In the genomic region with DNA sequence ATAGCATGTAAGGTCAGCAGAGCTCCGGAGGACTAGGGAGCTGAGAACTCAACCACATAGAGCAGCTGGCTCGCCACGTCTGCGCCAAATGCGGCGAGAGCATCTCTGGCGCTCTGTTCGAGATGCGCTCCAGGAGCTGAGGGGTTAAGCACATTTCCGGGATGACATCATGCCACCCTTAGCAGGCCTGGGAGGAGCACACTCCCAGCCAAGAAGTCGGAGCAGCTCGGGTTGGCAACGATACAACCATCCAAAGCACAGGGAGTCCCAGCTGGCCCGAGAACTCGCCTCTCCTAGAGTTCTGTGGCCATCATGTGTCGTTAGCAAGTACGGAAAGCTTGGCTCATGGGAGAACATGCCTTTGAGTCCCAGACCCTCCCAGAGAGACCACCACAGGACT, we compare ENCODE assay signal across 11 mouse cellular contexts. TPM values are rescaled to one million over a fixed set of nuclear protein-coding genes. Genes with fewer than 3 reads are reported as not detected.
DNase-seq lines count a peak whose midpoint lies in the region; ATAC-seq and TF ChIP-seq lines count a peak whose summit lies in the region.
"Had no signal": no experiment of that assay in that cellular context is flagged by ENCODE, and none has a peak within 500 bp of the region (broad histone marks: within the 10 kb centered on the region; RNA-seq: fewer than 3 reads in every experiment).

No protein-coding gene starts in this region.

- H3K4me3 ChIP-seq in forebrain, embryonic 14.5 days (ENCODE audit: low read depth, low read length), result no peak overlapping the region
- no peak overlapping the region for H3K4me3 ChIP-seq in forebrain, embryonic 15.5 days
- no peak overlapping the region for H3K4me3 ChIP-seq in lung, embryonic 14.5 days (ENCODE audit: low read depth, low read length)
- no peak overlapping the region for H3K4me3 ChIP-seq in thymus, adult 2 months (ENCODE audit: control insufficient read depth, insufficient read depth, low read length)
- H3K4me3 ChIP-seq: megakaryocyte, embryonic 14.5 days had no signal

- peak; percentile 64 for DNase-seq in forebrain, embryonic 14.5 days (ENCODE audit: low spot score)
- peak; percentile 39 for DNase-seq in NIH3T3 (ENCODE audit: low read depth)
- DNase-seq in gastrocnemius, postnatal 25 days, result peak; percentile 78
- DNase-seq in lung, embryonic 14.5 days, result peak; percentile 89
- DNase-seq in spleen, postnatal 10 days (ENCODE audit: low spot score in 2 of 2), result no peak
- DNase-seq in thymus, adult 2 months, result no peak
- no peak for DNase-seq in frontal cortex, postnatal 25 days (ENCODE audit: low spot score in 2 of 2)

- H3K9me3 ChIP-seq in forebrain, embryonic 14.5 days (replicated peaks; ENCODE audit: control insufficient read depth, low read length), result no peaks in the 10 kb centered on the region
- H3K9me3 ChIP-seq in forebrain, embryonic 15.5 days, result no peaks in the 10 kb centered on the region
- H3K9me3 ChIP-seq in lung, embryonic 14.5 days (ENCODE audit: low read depth, low read length), result no peaks in the 10 kb centered on the region
- H3K9me3 ChIP-seq: megakaryocyte, embryonic 14.5 days had no signal

- no peak overlapping the region for H3K4me2 ChIP-seq in forebrain, embryonic 14.5 days (ENCODE audit: low read length)
- H3K4me2 ChIP-seq in forebrain, embryonic 15.5 days (replicated peaks), result no peak overlapping the region
- peak overlapping the region; percentile 26; the same call in 1 of the 2 replicates for H3K4me2 ChIP-seq in lung, embryonic 14.5 days

- H3K27me3 ChIP-seq in forebrain, embryonic 14.5 days (replicated peaks; ENCODE audit: control insufficient read depth, insufficient read depth, low read length), result no peaks in the 10 kb centered on the region
- H3K27me3 ChIP-seq in forebrain, embryonic 15.5 days, result no peaks in the 10 kb centered on the region
- no peaks in the 10 kb centered on the region for H3K27me3 ChIP-seq in lung, embryonic 14.5 days (ENCODE audit: insufficient read depth, low read length)
- H3K27me3 ChIP-seq in thymus, adult 2 months (ENCODE audit: control insufficient read depth, insufficient read depth, low read length), result no peaks in the 10 kb centered on the region
- H3K27me3 ChIP-seq: CH12.LX had no signal

- 67% methylated on average over 17 of the region's 17 CpGs for whole genome bisulfite sequencing in forebrain, embryonic 14.5 days
- WGBS in forebrain, embryonic 15.5 days, result 60% methylated on average over 17 of the region's 17 CpGs
- 52% methylated on average over 17 of the region's 17 CpGs for WGBS in lung, embryonic 14.5 days
- 86% methylated on average over 17 of the region's 17 CpGs for WGBS in thymus, adult 2 months

- no peaks in the 10 kb centered on the region for H3K4me1 ChIP-seq in forebrain, embryonic 14.5 days (ENCODE audit: control insufficient read depth, insufficient read depth, low read length)
- H3K4me1 ChIP-seq in forebrain, embryonic 15.5 days, result peaks cover 13% of the 10 kb centered on the region
- H3K4me1 ChIP-seq in lung, embryonic 14.5 days (ENCODE audit: insufficient read depth), result no peaks in the 10 kb centered on the region
- H3K4me1 ChIP-seq in thymus, adult 2 months (replicated peaks; ENCODE audit: control insufficient read depth, insufficient read depth, low read length), result no peaks in the 10 kb centered on the region

- no peaks in the 10 kb centered on the region for H3K36me3 ChIP-seq in forebrain, embryonic 14.5 days (ENCODE audit: control insufficient read depth, insufficient read depth, low read length)
- H3K36me3 ChIP-seq in forebrain, embryonic 15.5 days, result no peaks in the 10 kb centered on the region
- H3K36me3 ChIP-seq in lung, embryonic 14.5 days (ENCODE audit: insufficient read depth), result no peaks in the 10 kb centered on the region
- no peaks in the 10 kb centered on the region for H3K36me3 ChIP-seq in thymus, adult 2 months (ENCODE audit: control insufficient read depth, insufficient read depth, low read length)

- no peak overlapping the region for H3K9ac ChIP-seq in forebrain, embryonic 14.5 days (ENCODE audit: low read length)
- no peak overlapping the region for H3K9ac ChIP-seq in forebrain, embryonic 15.5 days (replicated peaks)
- H3K9ac ChIP-seq in lung, embryonic 14.5 days, result no peak overlapping the region

- no peak for TF ChIP-seq POLR2A in thymus, adult 2 months (IDR thresholded peaks at IDR 0.05; ENCODE audit: control insufficient read depth, extremely low read depth, insufficient read depth, low read length, poor library complexity)

- ATAC-seq in forebrain, embryonic 14.5 days, result peak; percentile 49; the same call in 1 of the 2 replicates
- ATAC-seq in forebrain, embryonic 15.5 days (replicated peaks), result no peak; the same call in 1 of the 2 replicates
- ATAC-seq in lung, embryonic 14.5 days (ENCODE audit: insufficient read depth), result peak; percentile 87

- H3K27ac ChIP-seq in forebrain, embryonic 14.5 days (ENCODE audit: low read depth, low read length), result no peak overlapping the region
- H3K27ac ChIP-seq in forebrain, embryonic 15.5 days (replicated peaks), result no peak overlapping the region
- no peak overlapping the region for H3K27ac ChIP-seq in lung, embryonic 14.5 days (ENCODE audit: low read depth)
- H3K27ac ChIP-seq in thymus, adult 2 months (ENCODE audit: control insufficient read depth, insufficient read depth, low read length), result no peak overlapping the region

- no peak for TF ChIP-seq CTCF in lung, embryonic 14.5 days (IDR thresholded peaks at IDR 0.05; ENCODE audit: low read depth)
- TF ChIP-seq CTCF in thymus, adult 2 months (IDR thresholded peaks at IDR 0.05; ENCODE audit: borderline replicate concordance, control insufficient read depth, extremely low read depth, insufficient read depth, low read length, poor library complexity), result no peak

RNA-seq across cellular contexts. Expression of a gene that starts 22.8 kb away (rescaled TPM):
- 0.49 and 0.63 TPM in 2 replicates for polyA plus RNA-seq in forebrain, embryonic 14.5 days (2014; fragmentation: Nextera tagmentation; extraction: Ambion mirVana)
- polyA plus RNA-seq in forebrain, embryonic 15.5 days (2015; fragmentation: Nextera tagmentation; extraction: Ambion mirVana), result 0.46 and 0.60 TPM in 2 replicates
- total RNA-seq in gastrocnemius, postnatal 25 days (2021), result 1,000 to 10,000 TPM; 2,264 to 2,912 TPM
- 0.79 and 4.2 TPM in 2 replicates for polyA plus RNA-seq in lung, embryonic 14.5 days (2014; fragmentation: Nextera tagmentation; extraction: Ambion mirVana)
- polyA plus RNA-seq in thymus, adult 2 months (2012; rRNA removed), result 6.6 and 63.0 TPM in 2 replicates

RNA-seq across cellular contexts. Expression of a gene that starts 34.2 kb away (rescaled TPM):
- not detected in 2 replicates for polyA plus RNA-seq in forebrain, embryonic 14.5 days (2014; fragmentation: Nextera tagmentation; extraction: Ambion mirVana)
- not detected in 2 replicates for polyA plus RNA-seq in forebrain, embryonic 15.5 days (2015; fragmentation: Nextera tagmentation; extraction: Ambion mirVana)
- total RNA-seq in gastrocnemius, postnatal 25 days (2021), result not detected
- polyA plus RNA-seq in lung, embryonic 14.5 days (2014; fragmentation: Nextera tagmentation; extraction: Ambion mirVana), result not detected in 2 replicates
- 0.22 and 1.1 TPM in 2 replicates for polyA plus RNA-seq in thymus, adult 2 months (2012; rRNA removed)
- total RNA-seq: CH12.LX; hematopoietic stem cell, adult 5-6 weeks had no signal

RNA-seq across cellular contexts. Expression of a gene that starts 43.1 kb away (rescaled TPM):
- not detected in 2 replicates for polyA plus RNA-seq in forebrain, embryonic 14.5 days (2014; fragmentation: Nextera tagmentation; extraction: Ambion mirVana)
- not detected in 2 replicates for polyA plus RNA-seq in forebrain, embryonic 15.5 days (2015; fragmentation: Nextera tagmentation; extraction: Ambion mirVana)
- not detected for total RNA-seq in gastrocnemius, postnatal 25 days (2021)
- not detected in 2 replicates for polyA plus RNA-seq in lung, embryonic 14.5 days (2014; fragmentation: Nextera tagmentation; extraction: Ambion mirVana)
- polyA plus RNA-seq in thymus, adult 2 months (2012; rRNA removed), result not detected in 2 replicates
- total RNA-seq: hematopoietic stem cell, adult 5-6 weeks had no signal

Comparison
In these comparisons a context has a peak if more than half of its experiments do, and no peak if none do; other contexts are left out.
1. DNase-seq: peak in forebrain, embryonic 14.5 days (single experiment), NIH3T3 (single experiment), gastrocnemius, postnatal 25 days (single experiment) and lung, embryonic 14.5 days (single experiment); none in spleen, postnatal 10 days (0 of 2), thymus, adult 2 months (single experiment) and frontal cortex, postnatal 25 days (0 of 2).